ENCODE assay signal across 25 mouse cellular contexts in genomic region chr12:68694275-68695267, GRCm38 (mm10).
A peak's percentile ranks its signal among the peaks of the same experiment; 100 is the strongest.
DNase-seq lines count a peak whose midpoint lies in the region; ATAC-seq lines count a peak whose summit lies in the region.
"Had no signal": no experiment of that assay in that cellular context is flagged by ENCODE, and none has a peak within 500 bp of the region (broad histone marks: within the 10 kb centered on the region; RNA-seq: fewer than 3 reads in every experiment).

No protein-coding gene starts in this region.

- no peak overlapping the region for H3K4me2 ChIP-seq in forebrain, embryonic 13.5 days
- H3K4me2 ChIP-seq in forebrain, embryonic 12.5 days: no peak overlapping the region
- no peak overlapping the region for H3K4me2 ChIP-seq in hindbrain, embryonic 16.5 days (ENCODE audit: low read length)
- no peak overlapping the region for H3K4me2 ChIP-seq in hindbrain, embryonic 11.5 days (replicated peaks; ENCODE audit: low read depth, low read length)
- H3K4me2 ChIP-seq in neural tube, embryonic 15.5 days: no peak overlapping the region
- no peak overlapping the region for H3K4me2 ChIP-seq in intestine, embryonic 15.5 days (replicated peaks)
- H3K4me2 ChIP-seq: embryonic facial prominence, embryonic 12.5 days; heart, embryonic 11.5 days; liver, embryonic 15.5 days; lung, embryonic 15.5 days; neural tube, embryonic 13.5 days had no signal

- DNase-seq in hindbrain, embryonic 11.5 days (ENCODE audit: low spot score): no peak
- DNase-seq in neural tube, embryonic 10.5 days (ENCODE audit: extremely low spot score, low spot score): no peak
- DNase-seq: adrenal gland, postnatal 25 days; cerebellum, adult 11 months; gastrocnemius, postnatal 14 days; heart, adult 11 months; kidney, adult 8-10 months; kidney, postnatal 4 days; liver; lung, postnatal 36 days; midbrain, embryonic 14.5 days; thymus, adult 2 months had no signal

- H3K27ac ChIP-seq in forebrain, embryonic 13.5 days: no peak overlapping the region
- no peak overlapping the region for H3K27ac ChIP-seq in forebrain, embryonic 12.5 days
- no peak overlapping the region for H3K27ac ChIP-seq in hindbrain, embryonic 16.5 days (ENCODE audit: low read depth, low read length)
- no peak overlapping the region for H3K27ac ChIP-seq in hindbrain, embryonic 11.5 days (ENCODE audit: low read depth, low read length)
- no peak overlapping the region for H3K27ac ChIP-seq in neural tube, embryonic 15.5 days (replicated peaks)
- H3K27ac ChIP-seq in intestine, embryonic 15.5 days: no peak overlapping the region
- H3K27ac ChIP-seq: embryonic facial prominence, embryonic 12.5 days; liver, embryonic 15.5 days; lung, embryonic 15.5 days; neural tube, embryonic 13.5 days had no signal

- no peak overlapping the region for H3K9ac ChIP-seq in forebrain, embryonic 13.5 days
- no peak overlapping the region for H3K9ac ChIP-seq in forebrain, embryonic 12.5 days
- H3K9ac ChIP-seq in hindbrain, embryonic 16.5 days (ENCODE audit: low read depth, low read length): no peak overlapping the region
- no peak overlapping the region for H3K9ac ChIP-seq in hindbrain, embryonic 11.5 days (ENCODE audit: low read depth, low read length)
- H3K9ac ChIP-seq in neural tube, embryonic 15.5 days (replicated peaks): no peak overlapping the region
- no peak overlapping the region for H3K9ac ChIP-seq in intestine, embryonic 15.5 days
- H3K9ac ChIP-seq: embryonic facial prominence, embryonic 12.5 days; liver, embryonic 15.5 days; lung, embryonic 15.5 days; neural tube, embryonic 13.5 days had no signal

- WGBS in forebrain, embryonic 13.5 days: 49% methylated on average over 11 of the region's 11 CpGs
- 54% methylated on average over 11 of the region's 11 CpGs for WGBS in forebrain, embryonic 12.5 days
- WGBS in hindbrain, embryonic 16.5 days: 49% methylated on average over 11 of the region's 11 CpGs
- WGBS in hindbrain, embryonic 11.5 days: 81% methylated on average over 11 of the region's 11 CpGs
- 50% methylated on average over 11 of the region's 11 CpGs for WGBS in neural tube, embryonic 15.5 days
- WGBS in intestine, embryonic 15.5 days: 66% methylated on average over 11 of the region's 11 CpGs

- no peaks in the 10 kb centered on the region for H3K27me3 ChIP-seq in forebrain, embryonic 13.5 days
- no peaks in the 10 kb centered on the region for H3K27me3 ChIP-seq in forebrain, embryonic 12.5 days
- H3K27me3 ChIP-seq in hindbrain, embryonic 16.5 days (replicated peaks; ENCODE audit: control insufficient read depth, insufficient read depth, low read length): no peaks in the 10 kb centered on the region
- H3K27me3 ChIP-seq in hindbrain, embryonic 11.5 days (ENCODE audit: control insufficient read depth, insufficient read depth, low read length): no peaks in the 10 kb centered on the region
- H3K27me3 ChIP-seq in neural tube, embryonic 15.5 days (replicated peaks): no peaks in the 10 kb centered on the region
- H3K27me3 ChIP-seq in intestine, embryonic 15.5 days (replicated peaks): no peaks in the 10 kb centered on the region
- H3K27me3 ChIP-seq: embryonic facial prominence, embryonic 12.5 days; liver, embryonic 15.5 days; lung, embryonic 15.5 days; megakaryocyte, embryonic 14.5 days; neural tube, embryonic 13.5 days had no signal

- ATAC-seq in forebrain, embryonic 13.5 days: peak; percentile 63; the same call in 1 of the 2 replicates
- ATAC-seq in forebrain, embryonic 12.5 days (ENCODE audit: low FRiP score): no peak
- ATAC-seq in hindbrain, embryonic 16.5 days: peak; percentile 83
- no peak for ATAC-seq in hindbrain, embryonic 11.5 days (ENCODE audit: low FRiP score)
- peak; percentile 35; the same call in 1 of the 2 replicates for ATAC-seq in neural tube, embryonic 15.5 days (ENCODE audit: low FRiP score)
- ATAC-seq in intestine, embryonic 15.5 days: no peak
- ATAC-seq: CD4-positive, CD25-positive, alpha-beta regulatory T cell, adult 4 months had no signal

- no peaks in the 10 kb centered on the region for H3K9me3 ChIP-seq in forebrain, embryonic 13.5 days (replicated peaks)
- no peaks in the 10 kb centered on the region for H3K9me3 ChIP-seq in forebrain, embryonic 12.5 days
- no peaks in the 10 kb centered on the region for H3K9me3 ChIP-seq in hindbrain, embryonic 16.5 days (ENCODE audit: control insufficient read depth, low read length)
- no peaks in the 10 kb centered on the region for H3K9me3 ChIP-seq in hindbrain, embryonic 11.5 days (ENCODE audit: control insufficient read depth, low read length)
- H3K9me3 ChIP-seq in neural tube, embryonic 15.5 days (replicated peaks): no peaks in the 10 kb centered on the region
- no peaks in the 10 kb centered on the region for H3K9me3 ChIP-seq in intestine, embryonic 15.5 days
- H3K9me3 ChIP-seq: embryonic facial prominence, embryonic 12.5 days; liver, embryonic 15.5 days; lung, embryonic 15.5 days; neural tube, embryonic 13.5 days had no signal

- no peaks in the 10 kb centered on the region for H3K36me3 ChIP-seq in forebrain, embryonic 13.5 days (ENCODE audit: poor library complexity, severe bottlenecking)
- H3K36me3 ChIP-seq in forebrain, embryonic 12.5 days (replicated peaks): no peaks in the 10 kb centered on the region
- no peaks in the 10 kb centered on the region for H3K36me3 ChIP-seq in hindbrain, embryonic 16.5 days (ENCODE audit: control insufficient read depth, insufficient read depth, low read length)
- H3K36me3 ChIP-seq in hindbrain, embryonic 11.5 days (ENCODE audit: control insufficient read depth, insufficient read depth, low read length): no peaks in the 10 kb centered on the region
- no peaks in the 10 kb centered on the region for H3K36me3 ChIP-seq in neural tube, embryonic 15.5 days
- H3K36me3 ChIP-seq in intestine, embryonic 15.5 days: no peaks in the 10 kb centered on the region
- H3K36me3 ChIP-seq: embryonic facial prominence, embryonic 12.5 days; liver, embryonic 15.5 days; lung, embryonic 15.5 days; neural tube, embryonic 13.5 days had no signal

- H3K4me1 ChIP-seq in forebrain, embryonic 13.5 days: peaks cover 8% of the 10 kb centered on the region; the same call in 1 of the 2 replicates
- no peaks in the 10 kb centered on the region for H3K4me1 ChIP-seq in forebrain, embryonic 12.5 days
- H3K4me1 ChIP-seq in hindbrain, embryonic 16.5 days (ENCODE audit: control insufficient read depth, insufficient read depth, low read depth, low read length): no peaks in the 10 kb centered on the region; the same call in 1 of the 2 replicates
- no peaks in the 10 kb centered on the region for H3K4me1 ChIP-seq in hindbrain, embryonic 11.5 days (replicated peaks; ENCODE audit: control insufficient read depth, insufficient read depth, low read length)
- H3K4me1 ChIP-seq in neural tube, embryonic 15.5 days: 0 out of 2 replicates have a peak, but pooled peaks cover 3% of the 10 kb centered on the region
- H3K4me1 ChIP-seq in intestine, embryonic 15.5 days (replicated peaks): no peaks in the 10 kb centered on the region
- H3K4me1 ChIP-seq: embryonic facial prominence, embryonic 12.5 days; liver, embryonic 15.5 days; lung, embryonic 15.5 days; megakaryocyte, embryonic 14.5 days had no signal

- no peak overlapping the region for H3K4me3 ChIP-seq in forebrain, embryonic 13.5 days
- no peak overlapping the region for H3K4me3 ChIP-seq in forebrain, embryonic 12.5 days (replicated peaks)
- no peak overlapping the region for H3K4me3 ChIP-seq in hindbrain, embryonic 16.5 days (ENCODE audit: low read length)
- H3K4me3 ChIP-seq in hindbrain, embryonic 11.5 days (ENCODE audit: low read depth, low read length): no peak overlapping the region
- no peak overlapping the region for H3K4me3 ChIP-seq in neural tube, embryonic 15.5 days (replicated peaks)
- H3K4me3 ChIP-seq in intestine, embryonic 15.5 days (replicated peaks): no peak overlapping the region
- H3K4me3 ChIP-seq: embryonic facial prominence, embryonic 12.5 days; erythroblast, embryonic 14.5 days; liver, embryonic 15.5 days; lung, embryonic 15.5 days; megakaryocyte, embryonic 14.5 days; neural tube, embryonic 13.5 days had no signal

Comparison
In these comparisons a context has a peak if more than half of its experiments do, and no peak if none do; other contexts are left out.
1. ATAC-seq: peak in forebrain, embryonic 13.5 days (single experiment), hindbrain, embryonic 16.5 days (single experiment) and neural tube, embryonic 15.5 days (single experiment); none in forebrain, embryonic 12.5 days (single experiment), hindbrain, embryonic 11.5 days (single experiment) and intestine, embryonic 15.5 days (single experiment).